Mouse (Mus musculus): ENCODE measurements around the gene Upk3b.

GRCm38 (mm10) chr5:136014877-136015276 lies 23.4 kb upstream of the Upk3b start:
- TF ChIP-seq EP300 (IDR thresholded peaks at IDR 0.05; ENCODE audit: low read length), result no peak
- TF ChIP-seq JUND (conservative IDR thresholded peaks at IDR 0.05; ENCODE audit: low read depth, low read length), result no peak
- no peak for TF ChIP-seq USF1 (IDR thresholded peaks at IDR 0.05; ENCODE audit: low read depth, low read length)

All from CH12.LX (cell line).